Mouse (Mus musculus) midbrain, embryonic 12.5 days (tissue): ENCODE results near the gene 1700040F15Rik. TPM values are rescaled to one million over a fixed set of nuclear protein-coding genes. Genes with fewer than 3 reads are reported as not detected.
"Not testable (repeated sequence)": the region's sequence is repeated elsewhere in the genome, so short reads cannot be mapped to it uniquely, and the experiment has no call there.

Source experiments
- ATAC-seq: fragments of 200-750 bp; cut with Nextera tagmentation; 2 replicates; pipeline ENCODE4 v1.8.0; 2017; ENCODE audit warnings: low read depth, moderate TSS enrichment, moderate library complexity; ENCODE audit not compliant: low FRiP score
- H3K27ac ChIP-seq: fragments of 300-500 bp; sonication (generic); replicated peaks from 2 replicates; pipeline ENCODE4 v1.5.1; 2016; ENCODE audit warnings: mild to moderate bottlenecking
- H3K27me3 ChIP-seq: fragments of 300-500 bp; sonication (generic); 2 replicates; pipeline ENCODE4 v1.6.1; 2016; ENCODE audit warnings: mild to moderate bottlenecking
- H3K36me3 ChIP-seq: fragments of 300-500 bp; sonication (generic); 2 replicates; pipeline ENCODE4 v1.6.1; 2016
- H3K4me1 ChIP-seq: fragments of 300-500 bp; sonication (generic); 2 replicates; pipeline ENCODE4 v1.6.1; 2016
- H3K4me2 ChIP-seq: fragments of 300-500 bp; sonication (generic); replicated peaks from 2 replicates; pipeline ENCODE4 v1.6.1; 2016; ENCODE audit warnings: mild to moderate bottlenecking, moderate library complexity
- H3K4me3 ChIP-seq: fragments of 300-500 bp; sonication (generic); 2 replicates; pipeline ENCODE4 v1.5.1; 2016; ENCODE audit warnings: mild to moderate bottlenecking
- H3K9ac ChIP-seq: fragments of 300-500 bp; sonication (generic); replicated peaks from 2 replicates; pipeline ENCODE4 v1.6.1; 2016; ENCODE audit warnings: mild to moderate bottlenecking, moderate library complexity
- H3K9me3 ChIP-seq: fragments of 300-500 bp; sonication (generic); 2 replicates; pipeline ENCODE4 v1.6.1; 2016; ENCODE audit warnings: mild to moderate bottlenecking
- WGBS: fragments of 180-500 bp; shearing (Covaris S2); methylation state at CpG from one replicate; pipeline ENCODE4 v1.1.7; 2016; 5-methylcytosine and 5-hydroxymethylcytosine counted together
- polyA plus RNA-seq: library from polyadenylated mRNA; unstranded; fragments of >200 nt; fragmentation: Nextera tagmentation; extraction: Ambion mirVana; gene quantifications from 2 replicates; pipeline ENCODE4 v1.2.1, GENCODE M21; 2016

Gene 1700040F15Rik
- polyA plus RNA-seq: not detected in 2 replicates

DNA sequence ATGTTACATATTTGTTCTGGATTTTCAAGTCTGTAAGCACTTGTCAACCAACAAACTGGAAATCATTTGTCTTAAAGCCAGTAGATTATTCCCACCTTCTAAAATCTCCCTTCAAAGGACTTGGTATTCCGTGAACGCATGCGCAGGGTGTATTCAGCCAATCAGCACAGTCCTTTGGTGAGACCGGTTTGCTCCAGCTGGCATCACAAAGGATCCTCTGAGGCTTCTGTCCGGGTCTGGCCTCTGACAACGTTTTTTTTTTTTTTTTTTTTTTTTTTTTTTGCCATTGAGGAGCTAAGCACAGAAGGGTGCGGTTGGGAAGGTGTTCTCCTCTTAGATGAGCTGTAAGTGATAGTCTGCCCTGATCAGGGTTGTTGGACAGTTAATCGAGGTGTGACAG lies at the start of gene 1700040F15Rik:
TSS of gene 1700040F15Rik (plus strand) at position 301 of the 400 bp plus-strand sequence.
- not testable (repeated sequence) for H3K4me2 ChIP-seq, H3K27ac ChIP-seq, H3K4me3 ChIP-seq, H3K36me3 ChIP-seq, H3K9me3 ChIP-seq, H3K27me3 ChIP-seq, H3K4me1 ChIP-seq, H3K9ac ChIP-seq, ATAC-seq
- WGBS: no CpG with 5 or more reads among the region's 8 CpGs
